8 mouse cellular contexts compared by ENCODE assay signal in the genomic region with DNA sequence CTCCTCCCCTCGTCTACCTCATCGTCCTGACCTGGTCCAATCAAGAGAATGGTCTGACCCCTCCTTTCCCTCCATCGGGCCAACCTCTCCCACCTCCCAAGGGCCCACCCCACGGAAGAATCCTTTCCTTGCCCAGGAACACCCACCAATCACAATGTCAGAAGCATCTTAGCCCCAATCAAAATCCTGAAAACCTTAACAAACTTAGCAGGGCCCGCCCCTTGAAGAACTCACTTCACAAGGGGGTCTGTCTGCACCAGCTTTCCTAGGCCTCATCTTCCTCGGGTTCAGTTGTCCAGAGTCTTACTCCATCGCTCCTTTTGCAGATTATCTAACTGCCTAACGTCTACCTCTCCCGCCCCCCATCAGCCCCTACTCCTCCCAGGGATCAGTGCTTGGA. TPM values are rescaled to one million over a fixed set of nuclear protein-coding genes. Genes with fewer than 3 reads are reported as not detected.
A peak's percentile ranks its signal among the peaks of the same experiment; 100 is the strongest.
DNase-seq lines count a peak whose midpoint lies in the region; ATAC-seq lines count a peak whose summit lies in the region.

No protein-coding gene starts in this region.

- DNase-seq in kidney, postnatal 10 days = no peak
- DNase-seq in embryo, embryonic 10.5 days (ENCODE audit: low spot score) = peak; percentile 49
- no peak for DNase-seq in hindbrain, embryonic 14.5 days (ENCODE audit: low spot score)
- no peak for DNase-seq in spleen, adult 12 weeks (ENCODE audit: low spot score)
- DNase-seq in layer of hippocampus, adult 9-10 months (ENCODE audit: low spot score) = no peak
- DNase-seq in right cerebral cortex, postnatal 4 days = no peak

- H3K27ac ChIP-seq in kidney, embryonic 16.5 days (ENCODE audit: low read length) = peak overlapping the region; percentile 89
- peak overlapping the region; percentile 82; the same call in 1 of the 2 replicates for H3K27ac ChIP-seq in hindbrain, embryonic 14.5 days
- peak overlapping the region; percentile 84; the same call in 1 of the 2 replicates for H3K27ac ChIP-seq in midbrain, embryonic 15.5 days

- H3K9ac ChIP-seq in kidney, embryonic 16.5 days (replicated peaks; ENCODE audit: low read length) = peak overlapping the region; percentile 81
- peak overlapping the region; percentile 78 for H3K9ac ChIP-seq in hindbrain, embryonic 14.5 days
- H3K9ac ChIP-seq in midbrain, embryonic 15.5 days = peak overlapping the region; percentile 81

- H3K4me3 ChIP-seq in kidney, embryonic 16.5 days (ENCODE audit: low read length) = peak overlapping the region; percentile 91
- peak overlapping the region; percentile 65 for H3K4me3 ChIP-seq in hindbrain, embryonic 14.5 days (replicated peaks; ENCODE audit: low read length)
- peak overlapping the region; percentile 74 for H3K4me3 ChIP-seq in midbrain, embryonic 15.5 days

- ATAC-seq in kidney, embryonic 16.5 days (ENCODE audit: low FRiP score, low TSS enrichment) = no peak; the same call in 1 of the 2 replicates
- no peak for ATAC-seq in hindbrain, embryonic 14.5 days (ENCODE audit: low FRiP score)
- no peak for ATAC-seq in midbrain, embryonic 15.5 days (replicated peaks)

- no peaks in the 10 kb centered on the region for H3K9me3 ChIP-seq in kidney, embryonic 16.5 days (ENCODE audit: low read length)
- H3K9me3 ChIP-seq in hindbrain, embryonic 14.5 days (ENCODE audit: control insufficient read depth, low read length) = no peaks in the 10 kb centered on the region
- H3K9me3 ChIP-seq in midbrain, embryonic 15.5 days = no peaks in the 10 kb centered on the region

- H3K27me3 ChIP-seq in kidney, embryonic 16.5 days (ENCODE audit: insufficient read depth, low read length) = no peaks in the 10 kb centered on the region
- H3K27me3 ChIP-seq in hindbrain, embryonic 14.5 days (ENCODE audit: control insufficient read depth, insufficient read depth, low read length) = no peaks in the 10 kb centered on the region
- H3K27me3 ChIP-seq in midbrain, embryonic 15.5 days (replicated peaks) = no peaks in the 10 kb centered on the region

- peaks cover 21% of the 10 kb centered on the region for H3K4me1 ChIP-seq in kidney, embryonic 16.5 days (ENCODE audit: insufficient read depth, low read length)
- peaks cover 15% of the 10 kb centered on the region for H3K4me1 ChIP-seq in hindbrain, embryonic 14.5 days (replicated peaks; ENCODE audit: control insufficient read depth, insufficient read depth, low read length)
- H3K4me1 ChIP-seq in midbrain, embryonic 15.5 days = peaks cover 20% of the 10 kb centered on the region

- WGBS in kidney, embryonic 16.5 days = 22% methylated on average over 9 of the region's 9 CpGs
- 25% methylated on average over 9 of the region's 9 CpGs for WGBS in hindbrain, embryonic 14.5 days
- WGBS in midbrain, embryonic 15.5 days = 14% methylated on average over 9 of the region's 9 CpGs

- peaks cover 35% of the 10 kb centered on the region for H3K36me3 ChIP-seq in kidney, embryonic 16.5 days (ENCODE audit: insufficient read depth, low read length)
- peaks cover 45% of the 10 kb centered on the region for H3K36me3 ChIP-seq in hindbrain, embryonic 14.5 days (replicated peaks; ENCODE audit: control insufficient read depth, insufficient read depth)
- peaks cover 28% of the 10 kb centered on the region for H3K36me3 ChIP-seq in midbrain, embryonic 15.5 days (replicated peaks)

- peak overlapping the region; percentile 65 for H3K4me2 ChIP-seq in kidney, embryonic 16.5 days (replicated peaks; ENCODE audit: low read depth, low read length)
- H3K4me2 ChIP-seq in hindbrain, embryonic 14.5 days (replicated peaks) = peak overlapping the region; percentile 56
- H3K4me2 ChIP-seq in midbrain, embryonic 15.5 days = peak overlapping the region; percentile 66

RNA-seq across cellular contexts. Expression of a gene that starts 5.6 kb away (rescaled TPM):
- 105 and 111 TPM in 2 replicates for polyA plus RNA-seq in kidney, embryonic 16.5 days (2015; fragmentation: Nextera tagmentation; extraction: Ambion mirVana)
- 62.0 and 70.7 TPM in 2 replicates for polyA plus RNA-seq in hindbrain, embryonic 14.5 days (2014; fragmentation: Nextera tagmentation; extraction: Ambion mirVana)
- 69.8 and 81.5 TPM in 2 replicates for polyA plus RNA-seq in midbrain, embryonic 15.5 days (2015; fragmentation: Nextera tagmentation; extraction: Ambion mirVana)

RNA-seq across cellular contexts. Expression of a gene that starts 9.1 kb away (rescaled TPM):
- polyA plus RNA-seq in kidney, embryonic 16.5 days (2015; fragmentation: Nextera tagmentation; extraction: Ambion mirVana) = 11.7 and 13.8 TPM in 2 replicates
- 6.0 and 6.9 TPM in 2 replicates for polyA plus RNA-seq in hindbrain, embryonic 14.5 days (2014; fragmentation: Nextera tagmentation; extraction: Ambion mirVana)
- 6.5 and 6.8 TPM in 2 replicates for polyA plus RNA-seq in midbrain, embryonic 15.5 days (2015; fragmentation: Nextera tagmentation; extraction: Ambion mirVana)

RNA-seq across cellular contexts. Expression of a gene that starts 23.5 kb away (rescaled TPM):
- 12.6 and 15.6 TPM in 2 replicates for polyA plus RNA-seq in kidney, embryonic 16.5 days (2015; fragmentation: Nextera tagmentation; extraction: Ambion mirVana)
- polyA plus RNA-seq in hindbrain, embryonic 14.5 days (2014; fragmentation: Nextera tagmentation; extraction: Ambion mirVana) = 13.2 and 14.0 TPM in 2 replicates
- polyA plus RNA-seq in midbrain, embryonic 15.5 days (2015; fragmentation: Nextera tagmentation; extraction: Ambion mirVana) = 13.7 and 15.4 TPM in 2 replicates

RNA-seq across cellular contexts. Expression of a gene that starts 38.7 kb away (rescaled TPM):
- polyA plus RNA-seq in kidney, embryonic 16.5 days (2015; fragmentation: Nextera tagmentation; extraction: Ambion mirVana) = 145 and 146 TPM in 2 replicates
- polyA plus RNA-seq in hindbrain, embryonic 14.5 days (2014; fragmentation: Nextera tagmentation; extraction: Ambion mirVana) = 179 and 199 TPM in 2 replicates
- polyA plus RNA-seq in midbrain, embryonic 15.5 days (2015; fragmentation: Nextera tagmentation; extraction: Ambion mirVana) = 175 and 188 TPM in 2 replicates

RNA-seq across cellular contexts. Expression of a gene that starts 39.1 kb away (rescaled TPM):
- polyA plus RNA-seq in kidney, embryonic 16.5 days (2015; fragmentation: Nextera tagmentation; extraction: Ambion mirVana) = 180 and 206 TPM in 2 replicates
- polyA plus RNA-seq in hindbrain, embryonic 14.5 days (2014; fragmentation: Nextera tagmentation; extraction: Ambion mirVana) = 390 and 397 TPM in 2 replicates
- 429 and 432 TPM in 2 replicates for polyA plus RNA-seq in midbrain, embryonic 15.5 days (2015; fragmentation: Nextera tagmentation; extraction: Ambion mirVana)
